Mouse (Mus musculus) forebrain, embryonic 12.5 days (tissue): ENCODE data around the gene Clcf1. TPM values are rescaled to one million over a fixed set of nuclear protein-coding genes. Genes with fewer than 3 reads are reported as not detected.

ENCODE experiments used
- ATAC-seq: fragments of 200-750 bp; cut with Nextera tagmentation; 2 replicates; pipeline ENCODE4 v1.8.0; 2017; ENCODE audit warnings: moderate TSS enrichment; ENCODE audit not compliant: low FRiP score
- H3K27ac ChIP-seq: fragments of 300-500 bp; sonication (generic); 2 replicates; pipeline ENCODE4 v1.5.1; 2016; ENCODE audit warnings: mild to moderate bottlenecking
- H3K27me3 ChIP-seq: fragments of 300-500 bp; sonication (generic); 2 replicates; pipeline ENCODE4 v1.6.1; 2016; ENCODE audit warnings: mild to moderate bottlenecking
- H3K36me3 ChIP-seq: fragments of 300-500 bp; sonication (generic); replicated peaks from 2 replicates; pipeline ENCODE4 v1.6.1; 2016; ENCODE audit warnings: mild to moderate bottlenecking
- H3K4me1 ChIP-seq: fragments of 300-500 bp; sonication (generic); 2 replicates; pipeline ENCODE4 v1.6.1; 2016
- H3K4me2 ChIP-seq: fragments of 300-500 bp; sonication (generic); 2 replicates; pipeline ENCODE4 v1.6.1; 2016; ENCODE audit warnings: mild to moderate bottlenecking, moderate library complexity
- H3K4me3 ChIP-seq: fragments of 300-500 bp; sonication (generic); replicated peaks from 2 replicates; pipeline ENCODE4 v1.5.1; 2016; ENCODE audit warnings: mild to moderate bottlenecking
- H3K9ac ChIP-seq: fragments of 300-500 bp; sonication (generic); 2 replicates; pipeline ENCODE4 v1.6.1; 2016; ENCODE audit warnings: mild to moderate bottlenecking
- H3K9me3 ChIP-seq: fragments of 300-500 bp; sonication (generic); 2 replicates; pipeline ENCODE4 v1.6.1; 2016
- WGBS: fragments of 180-500 bp; shearing (Covaris S2); methylation state at CpG from one replicate; pipeline ENCODE4 v1.1.7; 2016; 5-methylcytosine and 5-hydroxymethylcytosine counted together
- polyA plus RNA-seq: library from polyadenylated mRNA; unstranded; fragments of >200 nt; fragmentation: Nextera tagmentation; extraction: Ambion mirVana; gene quantifications from 2 replicates; pipeline ENCODE4 v1.2.1, GENCODE M21; 2016

Gene Clcf1
- polyA plus RNA-seq, 1 experiment from 2014 or later, result 1.2 TPM

- no peak overlapping the region for H3K27ac ChIP-seq
- peak overlapping the region; percentile 60 for H3K4me3 ChIP-seq
- peak overlapping the region; percentile 99 for H3K4me2 ChIP-seq
- ATAC-seq, result peak; percentile 33; the same call in 1 of the 2 replicates
- H3K9ac ChIP-seq, result peak overlapping the region; percentile 73
- peaks cover 52% of the 10 kb centered on the region for H3K4me1 ChIP-seq
- H3K36me3 ChIP-seq, result no peaks in the 10 kb centered on the region
- under 1% methylated on average over 46 of the region's 81 CpGs for WGBS
- H3K9me3 ChIP-seq, result no peaks in the 10 kb centered on the region
- H3K27me3 ChIP-seq, result peaks cover 82% of the 10 kb centered on the region
These were observed 873 bp downstream of the Clcf1 start for GRCm38 (mm10) chr19:4214771-4215450.

- H3K27ac ChIP-seq, result no peak overlapping the region
- no peak for ATAC-seq
- no peaks in the 10 kb centered on the region for H3K9me3 ChIP-seq
- no peaks in the 10 kb centered on the region for H3K36me3 ChIP-seq
- peak overlapping the region; percentile 73 for H3K9ac ChIP-seq
- peaks cover 52% of the 10 kb centered on the region for H3K4me1 ChIP-seq
- peaks cover 79% of the 10 kb centered on the region for H3K27me3 ChIP-seq
- H3K4me2 ChIP-seq, result peak overlapping the region; percentile 99
- H3K4me3 ChIP-seq, result peak overlapping the region; percentile 60
- WGBS, result under 1% methylated on average over 15 of the region's 21 CpGs
These were observed 1.4 kb downstream of the Clcf1 start for GRCm38 (mm10) chr19:4215451-4215840.

GRCm38 (mm10) chr19:4216041-4216685 is 2.1 kb downstream of the Clcf1 start:
- ATAC-seq, result no peak
- H3K36me3 ChIP-seq, result no peaks in the 10 kb centered on the region
- H3K27ac ChIP-seq, result no peak overlapping the region
- peaks cover 52% of the 10 kb centered on the region for H3K4me1 ChIP-seq
- WGBS, result 25% methylated on average over 14 of the region's 14 CpGs
- no peak overlapping the region for H3K4me3 ChIP-seq
- 0 out of 2 replicates have a peak overlapping the region, but pooled peaks have one; percentile 25 for H3K9ac ChIP-seq
- peak overlapping the region; percentile 13; the same call in 1 of the 2 replicates for H3K4me2 ChIP-seq
- H3K9me3 ChIP-seq, result no peaks in the 10 kb centered on the region
- H3K27me3 ChIP-seq, result peaks cover 76% of the 10 kb centered on the region

- Histone ChIP-seq H3K9me3 (no peaks in the 10 kb centered on the region), H3K27me3 (peaks cover 75% of the 10 kb centered on the region), H3K4me1 (peaks cover 48% of the 10 kb centered on the region), H3K4me3 (no peak overlapping the region), H3K36me3 (no peaks in the 10 kb centered on the region), H3K4me2 (no peak overlapping the region), H3K9ac (no peak overlapping the region), H3K27ac (no peak overlapping the region)
- ATAC-seq, result no peak
- WGBS, result 9% methylated on average over 5 of the region's 5 CpGs
These were observed 3.1 kb downstream of the Clcf1 start for GRCm38 (mm10) chr19:4217140-4217539.

- no peak for ATAC-seq
- peaks cover 41% of the 10 kb centered on the region for H3K4me1 ChIP-seq
- H3K27ac ChIP-seq, result no peak overlapping the region
- H3K36me3 ChIP-seq, result no peaks in the 10 kb centered on the region
- 47% methylated on average over 3 of the region's 3 CpGs for WGBS
- no peak overlapping the region for H3K4me3 ChIP-seq
- no peak overlapping the region for H3K4me2 ChIP-seq
- H3K27me3 ChIP-seq, result peaks cover 70% of the 10 kb centered on the region
- H3K9me3 ChIP-seq, result no peaks in the 10 kb centered on the region
- no peak overlapping the region for H3K9ac ChIP-seq
These were observed 3.8 kb downstream of the Clcf1 start for GRCm38 (mm10) chr19:4217855-4218254.

- Histone ChIP-seq H3K9ac (no peak overlapping the region), H3K27ac (no peak overlapping the region), H3K27me3 (peaks cover 66% of the 10 kb centered on the region), H3K36me3 (no peaks in the 10 kb centered on the region), H3K4me2 (no peak overlapping the region), H3K4me3 (no peak overlapping the region), H3K4me1 (peaks cover 37% of the 10 kb centered on the region), H3K9me3 (no peaks in the 10 kb centered on the region)
- ATAC-seq, result no peak
- WGBS, result 87% methylated on average over 11 of the region's 11 CpGs
These were observed 4.3 kb downstream of the Clcf1 start for GRCm38 (mm10) chr19:4218293-4218692.

GRCm38 (mm10) chr19:4218784-4219183 is 4.7 kb downstream of the Clcf1 start:
- 75% methylated on average over 1 of the region's 1 CpGs for WGBS
- Histone ChIP-seq H3K9me3 (no peaks in the 10 kb centered on the region), H3K4me2 (no peak overlapping the region), H3K4me3 (no peak overlapping the region), H3K27ac (no peak overlapping the region), H3K4me1 (peaks cover 32% of the 10 kb centered on the region), H3K36me3 (no peaks in the 10 kb centered on the region), H3K27me3 (peaks cover 61% of the 10 kb centered on the region), H3K9ac (no peak overlapping the region)
- no peak for ATAC-seq

- Histone ChIP-seq H3K4me3 (no peak overlapping the region), H3K4me2 (no peak overlapping the region), H3K36me3 (no peaks in the 10 kb centered on the region), H3K9ac (no peak overlapping the region), H3K4me1 (peaks cover 20% of the 10 kb centered on the region), H3K27me3 (peaks cover 51% of the 10 kb centered on the region), H3K9me3 (no peaks in the 10 kb centered on the region), H3K27ac (no peak overlapping the region)
- WGBS, result 82% methylated on average over 6 of the region's 6 CpGs
- no peak for ATAC-seq
These were observed 5.9 kb downstream of the Clcf1 start for GRCm38 (mm10) chr19:4219943-4220342.

GRCm38 (mm10) chr19:4220416-4220815 is 6.4 kb downstream of the Clcf1 start:
- H3K4me3 ChIP-seq, result no peak overlapping the region
- H3K9ac ChIP-seq, result no peak overlapping the region
- no peaks in the 10 kb centered on the region for H3K9me3 ChIP-seq
- H3K4me1 ChIP-seq, result peaks cover 16% of the 10 kb centered on the region
- ATAC-seq, result no peak
- no peak overlapping the region for H3K4me2 ChIP-seq
- 71% methylated on average over 4 of the region's 4 CpGs for WGBS
- no peaks in the 10 kb centered on the region for H3K36me3 ChIP-seq
- H3K27me3 ChIP-seq, result peaks cover 46% of the 10 kb centered on the region
- H3K27ac ChIP-seq, result no peak overlapping the region

- Histone ChIP-seq H3K4me3 (no peak overlapping the region), H3K9me3 (no peaks in the 10 kb centered on the region), H3K9ac (no peak overlapping the region), H3K36me3 (no peaks in the 10 kb centered on the region), H3K4me2 (no peak overlapping the region), H3K27ac (no peak overlapping the region), H3K4me1 (peaks cover 10% of the 10 kb centered on the region), H3K27me3 (peaks cover 39% of the 10 kb centered on the region)
- 54% methylated on average over 14 of the region's 14 CpGs for WGBS
- no peak for ATAC-seq
These were observed 7.1 kb downstream of the Clcf1 start for GRCm38 (mm10) chr19:4220957-4221743.

- 87% methylated on average over 11 of the region's 11 CpGs for WGBS
- H3K9me3 ChIP-seq, result no peaks in the 10 kb centered on the region
- peaks cover 3% of the 10 kb centered on the region for H3K4me1 ChIP-seq
- no peak overlapping the region for H3K4me3 ChIP-seq
- ATAC-seq, result no peak
- no peak overlapping the region for H3K9ac ChIP-seq
- no peak overlapping the region for H3K4me2 ChIP-seq
- H3K27ac ChIP-seq, result no peak overlapping the region
- H3K36me3 ChIP-seq, result no peaks in the 10 kb centered on the region
- peaks cover 29% of the 10 kb centered on the region for H3K27me3 ChIP-seq
These were observed 8.1 kb downstream of the Clcf1 start for GRCm38 (mm10) chr19:4222165-4222564.

GRCm38 (mm10) chr19:4226779-4227178 is 12.7 kb downstream of the Clcf1 start:
- Histone ChIP-seq H3K4me3 (no peak overlapping the region), H3K9me3 (no peaks in the 10 kb centered on the region), H3K9ac (no peak overlapping the region), H3K27me3 (peaks cover 35% of the 10 kb centered on the region), H3K27ac (no peak overlapping the region), H3K36me3 (no peaks in the 10 kb centered on the region), H3K4me1 (peaks cover 4% of the 10 kb centered on the region; the same call in 1 of the 2 replicates), H3K4me2 (no peak overlapping the region)
- 87% methylated on average over 7 of the region's 7 CpGs for WGBS
- ATAC-seq, result no peak
